Mouse (Mus musculus) lung, postnatal 0 days (tissue): ENCODE results near the gene Mcidas. TPM values are rescaled to one million over a fixed set of nuclear protein-coding genes. Genes with fewer than 3 reads are reported as not detected.
A peak's percentile ranks its signal among the peaks of the same experiment; 100 is the strongest.

Experiments used
- ATAC-seq: fragments of 200-750 bp; cut with Nextera tagmentation; 2 replicates; pipeline ENCODE4 v1.8.0; 2017; ENCODE audit warnings: moderate library complexity
- DNase-seq: peaks from one replicate; pipeline ENCODE4 v3.0.0-alpha.2; 2016; ENCODE audit warnings: low spot score
- H3K27ac ChIP-seq: fragments of 300-500 bp; sonication (generic); 2 replicates; pipeline ENCODE4 v1.5.1; 2014; ENCODE audit warnings: antibody characterized with exemption, mild to moderate bottlenecking, low read length, mixed read lengths
- H3K27me3 ChIP-seq: fragments of 300-500 bp; sonication (generic); replicated peaks from 2 replicates; pipeline ENCODE4 v1.6.1; 2014; ENCODE audit warnings: low read length, mixed read lengths; ENCODE audit not compliant: insufficient read depth
- H3K36me3 ChIP-seq: fragments of 300-500 bp; sonication (generic); 2 replicates; pipeline ENCODE4 v1.6.1; 2014; ENCODE audit warnings: low read length, mixed read lengths; ENCODE audit not compliant: insufficient read depth
- H3K4me1 ChIP-seq: fragments of 300-500 bp; sonication (generic); 2 replicates; pipeline ENCODE4 v1.6.1; 2014; ENCODE audit warnings: antibody characterized with exemption, low read depth, low read length, mixed read lengths; ENCODE audit not compliant: insufficient read depth
- H3K4me2 ChIP-seq: fragments of 300-500 bp; sonication (generic); replicated peaks from 2 replicates; pipeline ENCODE4 v1.6.1; 2014; ENCODE audit warnings: low read depth, mild to moderate bottlenecking, low read length, moderate library complexity, mixed read lengths
- H3K4me3 ChIP-seq: fragments of 300-500 bp; sonication (generic); 2 replicates; pipeline ENCODE4 v1.5.1; 2014; ENCODE audit warnings: low read depth, low read length
- H3K9ac ChIP-seq: fragments of 300-500 bp; sonication (generic); replicated peaks from 2 replicates; pipeline ENCODE4 v1.6.1; 2014; ENCODE audit warnings: low read depth, mild to moderate bottlenecking
- H3K9me3 ChIP-seq: fragments of 300-500 bp; sonication (generic); 2 replicates; pipeline ENCODE4 v1.6.1; 2016; ENCODE audit warnings: low read length, mixed read lengths
- CTCF ChIP-seq: IDR thresholded peaks from 2 replicates; pipeline ENCODE4 v1.5.1; 2016; ENCODE audit warnings: antibody characterized with exemption, mild to moderate bottlenecking
- EP300 ChIP-seq: IDR thresholded peaks from 2 replicates; pipeline ENCODE4 v1.6.1; 2016; ENCODE audit warnings: antibody characterized with exemption, mild to moderate bottlenecking, control low read depth
- WGBS: fragments of 180-500 bp; shearing (Covaris S2); extraction: QIAGEN DNeasy Blood & Tissue Kit; methylation state at CpG from one replicate; pipeline ENCODE4 v1.1.7; 2014; 5-methylcytosine and 5-hydroxymethylcytosine counted together
- polyA plus RNA-seq: library from polyadenylated mRNA; unstranded; fragments of >200 nt; fragmentation: Nextera tagmentation; extraction: Ambion mirVana; gene quantifications from 2 replicates; pipeline ENCODE4 v1.2.1, GENCODE M21; 2015

The Mcidas gene
- 1.1 and 1.5 TPM in 2 replicates for polyA plus RNA-seq

DNA sequence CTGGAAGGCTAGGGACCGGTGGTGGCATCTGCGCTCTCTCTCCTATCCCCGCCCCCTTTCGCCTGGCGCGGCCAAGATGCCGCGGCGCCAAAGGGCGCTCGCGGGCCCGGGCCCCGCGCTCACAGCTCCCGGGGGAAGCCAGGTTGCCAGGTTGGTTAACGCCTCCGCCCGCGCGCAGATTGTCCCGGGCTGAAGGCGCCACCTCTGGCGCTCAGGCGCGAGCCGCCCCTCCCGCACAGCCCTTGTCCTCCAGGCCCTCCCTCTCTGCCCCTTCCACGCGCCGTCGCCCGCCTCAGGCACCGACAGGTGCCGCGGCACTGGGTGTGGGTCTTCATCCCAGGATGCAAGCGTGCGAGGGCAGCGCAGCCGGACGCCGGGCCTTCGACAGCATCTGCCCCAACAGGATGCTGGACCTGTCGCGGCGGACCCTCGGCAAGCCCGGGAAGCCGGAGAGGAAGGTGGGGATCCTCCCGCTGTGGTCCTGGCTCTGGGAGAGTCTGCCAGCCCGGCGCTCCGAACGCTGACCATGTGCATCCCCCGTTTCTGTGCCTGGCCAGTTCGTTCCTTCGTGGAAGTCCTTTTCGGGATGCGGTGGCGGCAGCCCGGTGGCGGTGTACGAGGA, at the start of gene Mcidas:
Mcidas (plus strand) TSS at position 315 of the 622 bp plus-strand sequence.
- DNase-seq (peak; percentile 40), ATAC-seq (peak; percentile 45)
- Histone ChIP-seq H3K4me3 (peak within 1 kb of the TSS; percentile 36), H3K9ac (no peak within 1 kb of the TSS), H3K9me3 (no peaks in the 10 kb centered on the region), H3K4me1 (peaks cover 20% of the 10 kb centered on the region), H3K27me3 (peaks cover 72% of the 10 kb centered on the region), H3K4me2 (peak within 1 kb of the TSS; percentile 75), H3K36me3 (no peaks in the 10 kb centered on the region), H3K27ac (no peak within 1 kb of the TSS)
- no peak for TF ChIP-seq EP300
- TF ChIP-seq CTCF = peak; percentile 17
- 2% methylated on average over 46 of the region's 63 CpGs for WGBS

- no peak overlapping the region for H3K27ac ChIP-seq
- peaks cover 26% of the 10 kb centered on the region; the same call in 1 of the 2 replicates for H3K36me3 ChIP-seq
- DNase-seq = no peak
- H3K4me2 ChIP-seq = no peak overlapping the region
- TF ChIP-seq CTCF = no peak
- no peak for TF ChIP-seq EP300
- WGBS = 95% methylated on average over 9 of the region's 9 CpGs
- no peak overlapping the region for H3K9ac ChIP-seq
- H3K27me3 ChIP-seq = no peaks in the 10 kb centered on the region
- H3K4me3 ChIP-seq = no peak overlapping the region
- H3K4me1 ChIP-seq = no peaks in the 10 kb centered on the region
- ATAC-seq = no peak
- no peaks in the 10 kb centered on the region for H3K9me3 ChIP-seq
Measured at GRCm38 (mm10) chr13:112945312-112945711, 48.3 kb upstream of the Mcidas start.

- no peaks in the 10 kb centered on the region for H3K27me3 ChIP-seq
- H3K36me3 ChIP-seq = peaks cover 26% of the 10 kb centered on the region; the same call in 1 of the 2 replicates
- no peak overlapping the region for H3K4me2 ChIP-seq
Measured at GRCm38 (mm10) chr13:112945900-112946299, 47.7 kb upstream of the Mcidas start.

DNA sequence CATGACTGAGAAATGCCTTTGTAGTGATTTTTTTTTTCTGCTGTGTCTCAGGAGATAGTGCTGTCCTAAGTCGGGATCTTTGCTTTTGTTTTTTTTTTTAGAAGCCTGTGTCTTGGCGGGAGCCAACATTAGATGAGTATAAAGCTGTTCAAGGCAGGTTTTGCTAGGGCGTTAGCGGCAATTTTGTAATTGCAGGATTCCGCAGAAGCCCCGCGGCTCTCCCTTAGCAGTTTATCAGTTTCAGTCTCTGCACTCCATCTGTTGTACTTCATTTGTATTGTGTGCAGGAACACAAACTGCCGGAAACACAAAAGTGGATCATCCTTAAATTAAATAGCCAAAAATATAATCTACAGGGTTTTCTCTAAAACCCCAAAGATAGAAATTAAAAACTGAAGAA, 39.6 kb upstream of the Mcidas start:
- Histone ChIP-seq H3K36me3 (peaks cover 6% of the 10 kb centered on the region; the same call in 1 of the 2 replicates), H3K4me2 (no peak overlapping the region), H3K4me1 (no peaks in the 10 kb centered on the region), H3K9ac (no peak overlapping the region), H3K27ac (no peak overlapping the region), H3K9me3 (no peaks in the 10 kb centered on the region), H3K27me3 (no peaks in the 10 kb centered on the region), H3K4me3 (no peak overlapping the region)
- 88% methylated on average over 8 of the region's 8 CpGs for WGBS
- no peak for ATAC-seq
- TF ChIP-seq EP300 (no peak), CTCF (no peak)
- no peak for DNase-seq

More at GRCm38 (mm10) chr13:112945900-112946299, 47.7 kb upstream of the Mcidas start:
- DNase-seq (peak; percentile 19), ATAC-seq (no peak)
- Histone ChIP-seq H3K4me3 (no peak overlapping the region), H3K27ac (no peak overlapping the region), H3K9ac (no peak overlapping the region), H3K4me1 (no peaks in the 10 kb centered on the region), H3K9me3 (no peaks in the 10 kb centered on the region)
- 88% methylated on average over 6 of the region's 6 CpGs for WGBS
- TF ChIP-seq EP300 (no peak), CTCF (no peak)

- no peak for ATAC-seq
Measured at GRCm38 (mm10) chr13:112963081-112963480, 30.6 kb upstream of the Mcidas start.

DNA sequence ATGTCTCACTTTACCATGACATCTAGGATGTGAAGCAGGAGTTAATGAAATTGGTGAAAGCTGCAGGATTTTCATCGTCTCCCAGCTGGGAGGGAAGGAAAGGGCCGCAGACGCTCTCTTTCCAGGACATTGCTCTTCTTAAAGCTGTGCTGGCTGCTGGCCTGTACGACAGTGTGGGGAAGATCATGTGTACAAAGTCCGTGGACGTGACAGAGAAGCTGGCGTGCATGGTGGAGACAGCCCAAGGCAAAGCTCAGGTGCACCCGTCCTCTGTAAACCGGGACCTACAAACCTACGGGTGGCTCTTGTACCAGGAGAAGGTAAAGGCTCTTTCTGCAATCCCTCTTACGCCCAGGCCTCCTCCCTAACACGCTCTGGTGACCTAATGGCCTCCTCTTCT, 29.2 kb upstream of the Mcidas start:
- Histone ChIP-seq H3K9ac (no peak overlapping the region), H3K9me3 (no peaks in the 10 kb centered on the region), H3K4me2 (no peak overlapping the region), H3K4me3 (no peak overlapping the region), H3K4me1 (no peaks in the 10 kb centered on the region), H3K27me3 (no peaks in the 10 kb centered on the region), H3K27ac (no peak overlapping the region), H3K36me3 (peaks cover 25% of the 10 kb centered on the region; the same call in 1 of the 2 replicates)
- DNase-seq (no peak), ATAC-seq (no peak)
- no peak for TF ChIP-seq CTCF
- TF ChIP-seq EP300 = no peak
- WGBS = 90% methylated on average over 12 of the region's 12 CpGs

More at GRCm38 (mm10) chr13:112963081-112963480, 30.6 kb upstream of the Mcidas start:
- WGBS = 84% methylated on average over 5 of the region's 5 CpGs
- H3K27ac ChIP-seq = no peak overlapping the region
- no peaks in the 10 kb centered on the region for H3K9me3 ChIP-seq
- no peaks in the 10 kb centered on the region for H3K27me3 ChIP-seq
- DNase-seq = no peak
- no peaks in the 10 kb centered on the region for H3K4me1 ChIP-seq
- H3K4me2 ChIP-seq = no peak overlapping the region
- no peak overlapping the region for H3K4me3 ChIP-seq
- H3K36me3 ChIP-seq = peaks cover 25% of the 10 kb centered on the region; the same call in 1 of the 2 replicates
- no peak overlapping the region for H3K9ac ChIP-seq
- TF ChIP-seq CTCF = no peak
- TF ChIP-seq EP300 = no peak
